Comparison of ENCODE assay signal across 8 mouse cellular contexts in the genomic region with DNA sequence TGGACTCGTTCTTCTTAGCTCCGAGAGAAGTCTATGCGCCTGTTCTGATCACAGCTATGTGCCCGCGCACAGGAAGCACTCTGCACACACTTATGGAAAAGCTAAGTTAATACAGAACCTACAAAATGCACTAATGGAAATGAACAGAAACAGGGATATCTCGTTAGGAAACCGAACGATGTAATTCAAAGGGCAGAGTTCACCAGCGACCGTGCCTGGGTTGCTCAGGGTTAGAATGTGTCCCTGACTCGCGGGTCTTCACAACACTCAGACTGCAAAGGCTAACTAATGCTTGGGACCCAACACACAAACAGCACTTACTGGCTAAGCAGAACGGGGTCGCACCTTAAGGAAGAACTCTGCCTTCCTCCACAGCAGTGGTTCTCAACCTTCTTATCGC. TPM values are rescaled to one million over a fixed set of nuclear protein-coding genes. Genes with fewer than 3 reads are reported as not detected.
DNase-seq lines count a peak whose midpoint lies in the region; ATAC-seq and TF ChIP-seq lines count a peak whose summit lies in the region.

No protein-coding gene starts in this region.

- H3K36me3 ChIP-seq in G1E (replicated peaks) = peaks cover 48% of the 10 kb centered on the region
- H3K36me3 ChIP-seq in forebrain, embryonic 16.5 days (ENCODE audit: control insufficient read depth, insufficient read depth) = no peaks in the 10 kb centered on the region
- H3K36me3 ChIP-seq in kidney, postnatal 0 days (ENCODE audit: insufficient read depth, low read length) = no peaks in the 10 kb centered on the region
- no peaks in the 10 kb centered on the region for H3K36me3 ChIP-seq in midbrain, embryonic 14.5 days (ENCODE audit: control insufficient read depth, insufficient read depth, low read length)

- H3K27me3 ChIP-seq in G1E (ENCODE audit: insufficient read depth, low read length) = no peaks in the 10 kb centered on the region
- H3K27me3 ChIP-seq in forebrain, embryonic 16.5 days (replicated peaks; ENCODE audit: control insufficient read depth, insufficient read depth, low read length) = peaks cover 6% of the 10 kb centered on the region; the same call in 1 of the 2 replicates
- H3K27me3 ChIP-seq in kidney, postnatal 0 days (ENCODE audit: insufficient read depth, low read length) = no peaks in the 10 kb centered on the region
- H3K27me3 ChIP-seq in midbrain, embryonic 14.5 days (ENCODE audit: control insufficient read depth, insufficient read depth, low read length) = peaks cover 7% of the 10 kb centered on the region; the same call in 1 of the 2 replicates

- DNase-seq in gastrocnemius, adult 18-20 months (ENCODE audit: low spot score) = peak; percentile 7
- no peak for DNase-seq in gastrocnemius, postnatal 4 days (ENCODE audit: low spot score in 2 of 2)
- DNase-seq in G1E (ENCODE audit: low spot score) = no peak
- DNase-seq in kidney, postnatal 0 days (ENCODE audit: low spot score) = no peak
- DNase-seq in midbrain, embryonic 14.5 days = peak; percentile 12
- DNase-seq in right cerebral cortex, postnatal 25 days = no peak
- DNase-seq in layer of hippocampus, adult 18-20 months (ENCODE audit: low spot score in 2 of 2) = no peak

- no peak for TF ChIP-seq CTCF in G1E (IDR thresholded peaks at IDR 0.05; ENCODE audit: low read depth, low read length)
- TF ChIP-seq CTCF in kidney, postnatal 0 days (IDR thresholded peaks at IDR 0.05; ENCODE audit: low read depth) = no peak

- WGBS in forebrain, embryonic 16.5 days = 6% methylated on average over 15 of the region's 15 CpGs
- 6% methylated on average over 15 of the region's 15 CpGs for WGBS in kidney, postnatal 0 days
- WGBS in midbrain, embryonic 14.5 days = 10% methylated on average over 15 of the region's 15 CpGs

- H3K4me1 ChIP-seq in G1E (ENCODE audit: insufficient read depth, low read depth, low read length) = peaks cover 44% of the 10 kb centered on the region
- peaks cover 10% of the 10 kb centered on the region for H3K4me1 ChIP-seq in forebrain, embryonic 16.5 days (replicated peaks; ENCODE audit: control insufficient read depth, insufficient read depth, low read length)
- H3K4me1 ChIP-seq in kidney, postnatal 0 days (replicated peaks; ENCODE audit: insufficient read depth, low read length) = peaks cover 9% of the 10 kb centered on the region; the same call in 1 of the 2 replicates
- 0 out of 2 replicates have a peak, but pooled peaks cover 3% of the 10 kb centered on the region for H3K4me1 ChIP-seq in midbrain, embryonic 14.5 days (ENCODE audit: control insufficient read depth, insufficient read depth, low read length)

- H3K27ac ChIP-seq in forebrain, embryonic 16.5 days (ENCODE audit: low read length) = no peak overlapping the region
- H3K27ac ChIP-seq in kidney, postnatal 0 days = peak overlapping the region; percentile 67
- H3K27ac ChIP-seq in midbrain, embryonic 14.5 days (replicated peaks; ENCODE audit: low read depth, low read length) = no peak overlapping the region

- no peak for ATAC-seq in G1E (ENCODE audit: extremely low read depth, insufficient number of reproducible peaks, low FRiP score, poor library complexity, severe bottlenecking)
- no peak for ATAC-seq in forebrain, embryonic 16.5 days
- ATAC-seq in kidney, postnatal 0 days (replicated peaks; ENCODE audit: low FRiP score, low read depth) = no peak
- no peak for ATAC-seq in midbrain, embryonic 14.5 days (ENCODE audit: low FRiP score, low TSS enrichment)

- H3K4me2 ChIP-seq in forebrain, embryonic 16.5 days (ENCODE audit: low read length) = peak overlapping the region; percentile 96
- peak overlapping the region; percentile 98 for H3K4me2 ChIP-seq in kidney, postnatal 0 days (ENCODE audit: low read length)
- peak overlapping the region; percentile 94 for H3K4me2 ChIP-seq in midbrain, embryonic 14.5 days (ENCODE audit: low read length)

- no peak overlapping the region for H3K9ac ChIP-seq in forebrain, embryonic 16.5 days (replicated peaks; ENCODE audit: low read depth, low read length)
- peak overlapping the region; percentile 85 for H3K9ac ChIP-seq in kidney, postnatal 0 days (ENCODE audit: low read depth, low read length)
- peak overlapping the region; percentile 69; the same call in 1 of the 2 replicates for H3K9ac ChIP-seq in midbrain, embryonic 14.5 days (replicated peaks; ENCODE audit: low read length)

- H3K4me3 ChIP-seq in G1E (ENCODE audit: low read depth, low read length) = peak overlapping the region; percentile 86
- peak overlapping the region; percentile 83 for H3K4me3 ChIP-seq in forebrain, embryonic 16.5 days (replicated peaks; ENCODE audit: low read length)
- H3K4me3 ChIP-seq in kidney, postnatal 0 days (replicated peaks; ENCODE audit: low read depth, low read length) = peak overlapping the region; percentile 69
- H3K4me3 ChIP-seq in midbrain, embryonic 14.5 days (replicated peaks; ENCODE audit: low read depth, low read length) = peak overlapping the region; percentile 63

- H3K9me3 ChIP-seq in G1E (replicated peaks) = no peaks in the 10 kb centered on the region
- H3K9me3 ChIP-seq in forebrain, embryonic 16.5 days (ENCODE audit: control insufficient read depth, low read length) = no peaks in the 10 kb centered on the region
- no peaks in the 10 kb centered on the region for H3K9me3 ChIP-seq in kidney, postnatal 0 days (replicated peaks; ENCODE audit: low read length)
- H3K9me3 ChIP-seq in midbrain, embryonic 14.5 days (ENCODE audit: control insufficient read depth, low read length) = no peaks in the 10 kb centered on the region

RNA-seq across cellular contexts. Expression of a gene that starts 0.8 kb away (rescaled TPM):
- total RNA-seq in gastrocnemius, adult 18-20 months (2021) = 10 to 100 TPM; 50.2 to 53.2 TPM
- total RNA-seq in gastrocnemius, postnatal 4 days (2021) = 10 to 100 TPM; 22.4 to 23.5 TPM
- 13.0 and 17.5 TPM in 2 replicates for total RNA-seq in G1E (2014; fragmentation: Nextera tagmentation)
- total RNA-seq in G1E (2017) = 12.9 and 15.6 TPM in 2 replicates
- 41.4 and 52.9 TPM in 2 replicates for polyA plus RNA-seq in G1E (2012)
- 5.3 and 7.3 TPM in 2 replicates for polyA plus RNA-seq in forebrain, embryonic 16.5 days (2015; fragmentation: Nextera tagmentation; extraction: Ambion mirVana)
- 54.0 and 57.6 TPM in 2 replicates for polyA plus RNA-seq in kidney, postnatal 0 days (2015; fragmentation: Nextera tagmentation; extraction: Ambion mirVana)
- 10.4 and 10.8 TPM in 2 replicates for polyA plus RNA-seq in midbrain, embryonic 14.5 days (2014; fragmentation: Nextera tagmentation; extraction: Ambion mirVana)
- 10 to 100 TPM; 11.5 to 15.5 TPM for total RNA-seq in layer of hippocampus, adult 18-20 months (2021)

RNA-seq across cellular contexts. Expression of a gene that starts 0.9 kb away (rescaled TPM):
- total RNA-seq in gastrocnemius, adult 18-20 months (2021) = 1 to 10 TPM; 1.4 to 1.6 TPM
- total RNA-seq in gastrocnemius, postnatal 4 days (2021) = 10 to 100 TPM; 14.3 to 15.0 TPM
- 139 and 144 TPM in 2 replicates for total RNA-seq in G1E (2014; fragmentation: Nextera tagmentation)
- 64.6 and 67.2 TPM in 2 replicates for total RNA-seq in G1E (2017)
- polyA plus RNA-seq in G1E (2012) = 30.0 and 30.9 TPM in 2 replicates
- polyA plus RNA-seq in forebrain, embryonic 16.5 days (2015; fragmentation: Nextera tagmentation; extraction: Ambion mirVana) = 12.4 and 13.7 TPM in 2 replicates
- polyA plus RNA-seq in kidney, postnatal 0 days (2015; fragmentation: Nextera tagmentation; extraction: Ambion mirVana) = 11.1 and 13.7 TPM in 2 replicates
- 7.8 and 8.4 TPM in 2 replicates for polyA plus RNA-seq in midbrain, embryonic 14.5 days (2014; fragmentation: Nextera tagmentation; extraction: Ambion mirVana)
- total RNA-seq in layer of hippocampus, adult 18-20 months (2021) = 1 to 10 TPM; 1.1 to 1.5 TPM

RNA-seq across cellular contexts. Expression of a gene that starts 15.4 kb away (rescaled TPM):
- 10 to 100 TPM; 28.2 to 30.2 TPM for total RNA-seq in gastrocnemius, adult 18-20 months (2021)
- total RNA-seq in gastrocnemius, postnatal 4 days (2021) = 10 to 100 TPM; 25.1 to 29.8 TPM
- total RNA-seq in G1E (2014; fragmentation: Nextera tagmentation) (52.8 and 69.2 TPM in 2 replicates), G1E (2017) (67.0 and 76.5 TPM in 2 replicates)
- 20.9 and 23.8 TPM in 2 replicates for polyA plus RNA-seq in G1E (2012)
- polyA plus RNA-seq in forebrain, embryonic 16.5 days (2015; fragmentation: Nextera tagmentation; extraction: Ambion mirVana) = 101 and 108 TPM in 2 replicates
- 47.8 and 51.7 TPM in 2 replicates for polyA plus RNA-seq in kidney, postnatal 0 days (2015; fragmentation: Nextera tagmentation; extraction: Ambion mirVana)
- 109 and 113 TPM in 2 replicates for polyA plus RNA-seq in midbrain, embryonic 14.5 days (2014; fragmentation: Nextera tagmentation; extraction: Ambion mirVana)
- total RNA-seq in layer of hippocampus, adult 18-20 months (2021) = 10 to 100 TPM; 52.7 to 60.8 TPM

RNA-seq across cellular contexts. Expression of a gene that starts 54.4 kb away (rescaled TPM):
- total RNA-seq in gastrocnemius, adult 18-20 months (2021) = 10 to 100 TPM; 29.7 to 30.3 TPM
- total RNA-seq in gastrocnemius, postnatal 4 days (2021) = 10 to 100 TPM; 35.1 to 40.3 TPM
- total RNA-seq in G1E (2014; fragmentation: Nextera tagmentation) (42.6 and 52.7 TPM in 2 replicates), G1E (2017) (34.3 and 40.7 TPM in 2 replicates)
- polyA plus RNA-seq in G1E (2012) = 8.1 and 11.7 TPM in 2 replicates
- 25.2 and 29.1 TPM in 2 replicates for polyA plus RNA-seq in forebrain, embryonic 16.5 days (2015; fragmentation: Nextera tagmentation; extraction: Ambion mirVana)
- 23.3 and 24.2 TPM in 2 replicates for polyA plus RNA-seq in kidney, postnatal 0 days (2015; fragmentation: Nextera tagmentation; extraction: Ambion mirVana)
- 26.9 and 27.8 TPM in 2 replicates for polyA plus RNA-seq in midbrain, embryonic 14.5 days (2014; fragmentation: Nextera tagmentation; extraction: Ambion mirVana)
- total RNA-seq in layer of hippocampus, adult 18-20 months (2021) = 10 to 100 TPM; 43.5 to 48.0 TPM

RNA-seq across cellular contexts. Expression of a gene that starts 57.9 kb away (rescaled TPM):
- total RNA-seq in gastrocnemius, adult 18-20 months (2021) = not detected
- not detected for total RNA-seq in gastrocnemius, postnatal 4 days (2021)
- total RNA-seq in G1E (2014; fragmentation: Nextera tagmentation) (not detected in 2 replicates), G1E (2017) (not detected in 2 replicates)
- not detected in 2 replicates for polyA plus RNA-seq in G1E (2012)
- polyA plus RNA-seq in forebrain, embryonic 16.5 days (2015; fragmentation: Nextera tagmentation; extraction: Ambion mirVana) = 7.6 and 7.7 TPM in 2 replicates
- 0.57 and 0.64 TPM in 2 replicates for polyA plus RNA-seq in kidney, postnatal 0 days (2015; fragmentation: Nextera tagmentation; extraction: Ambion mirVana)
- polyA plus RNA-seq in midbrain, embryonic 14.5 days (2014; fragmentation: Nextera tagmentation; extraction: Ambion mirVana) = 5.2 and 6.7 TPM in 2 replicates
- not detected for total RNA-seq in layer of hippocampus, adult 18-20 months (2021)

Comparison
In these comparisons a context has a peak if more than half of its experiments do, and no peak if none do; other contexts are left out.
1. DNase-seq: peak in gastrocnemius, adult 18-20 months (single experiment) and midbrain, embryonic 14.5 days (single experiment); none in gastrocnemius, postnatal 4 days (0 of 2), G1E (single experiment), kidney, postnatal 0 days (single experiment), right cerebral cortex, postnatal 25 days (single experiment) and layer of hippocampus, adult 18-20 months (0 of 2).
2. RNA of a gene that starts 0.9 kb away (total RNA-seq): 64.6 to 144 TPM in G1E and 14.3 to 15.0 TPM in gastrocnemius, postnatal 4 days; 1.4 to 1.6 TPM in gastrocnemius, adult 18-20 months and 1.1 to 1.5 TPM in layer of hippocampus, adult 18-20 months; every median in the first group is over 4 times any median in the second.
3. Peak in every context shown above with its lines, with median percentiles within 50 percentile points of each other: H3K4me3 ChIP-seq and H3K4me2 ChIP-seq.